In genomic region chr1:153062547-153062946, GRCm38 (mm10) we compare ENCODE assay signal across 15 mouse cellular contexts.
A peak's percentile ranks its signal among the peaks of the same experiment; 100 is the strongest.
DNase-seq lines count a peak whose midpoint lies in the region; ATAC-seq and TF ChIP-seq lines count a peak whose summit lies in the region.
"Had no signal": no experiment of that assay in that cellular context is flagged by ENCODE, and none has a peak within 500 bp of the region (broad histone marks: within the 10 kb centered on the region; RNA-seq: fewer than 3 reads in every experiment).

No protein-coding gene starts in this region.

- no peak for ATAC-seq in lung, embryonic 14.5 days (ENCODE audit: insufficient read depth)
- ATAC-seq in hindbrain, embryonic 13.5 days (ENCODE audit: low FRiP score) = no peak; the same call in 1 of the 2 replicates
- ATAC-seq: liver, postnatal 0 days; midbrain, embryonic 15.5 days had no signal

- no peaks in the 10 kb centered on the region for H3K9me3 ChIP-seq in lung, embryonic 14.5 days (ENCODE audit: low read depth, low read length)
- H3K9me3 ChIP-seq in hindbrain, embryonic 13.5 days = no peaks in the 10 kb centered on the region
- H3K9me3 ChIP-seq: heart, embryonic 15.5 days; limb, embryonic 12.5 days; midbrain, embryonic 15.5 days had no signal

- no peaks in the 10 kb centered on the region for H3K27me3 ChIP-seq in lung, embryonic 14.5 days (ENCODE audit: insufficient read depth, low read length)
- H3K27me3 ChIP-seq in hindbrain, embryonic 13.5 days = peaks cover 29% of the 10 kb centered on the region
- H3K27me3 ChIP-seq: heart, embryonic 15.5 days; limb, embryonic 12.5 days had no signal

- no peak for TF ChIP-seq CTCF in lung, embryonic 14.5 days (IDR thresholded peaks at IDR 0.05; ENCODE audit: low read depth)

- no peak overlapping the region for H3K4me2 ChIP-seq in lung, embryonic 14.5 days
- H3K4me2 ChIP-seq in hindbrain, embryonic 13.5 days = peak overlapping the region; percentile 17; the same call in 1 of the 2 replicates
- H3K4me2 ChIP-seq: heart, embryonic 15.5 days; limb, embryonic 12.5 days; midbrain, embryonic 15.5 days had no signal

- peak; percentile 58 for DNase-seq in embryo, embryonic 10 days (ENCODE audit: low spot score)
- no peak for DNase-seq in embryo, embryonic 9.5 days (ENCODE audit: extremely low spot score)
- DNase-seq in lung, embryonic 14.5 days = no peak
- DNase-seq in lung, postnatal 25 days (ENCODE audit: low spot score) = no peak
- DNase-seq in neural tube, embryonic 10.5 days (ENCODE audit: extremely low spot score, low spot score) = peak; percentile 44
- DNase-seq in adrenal gland, adult (ENCODE audit: inconsistent age in 2 of 2, low spot score in 1 of 2) = no peak
- no peak for DNase-seq in thymus, postnatal 10 days (ENCODE audit: low spot score in 2 of 2)
- DNase-seq: adrenal gland, postnatal 25 days; liver, postnatal 0 days; right cerebral cortex, postnatal 25 days; thymus, postnatal 14 days had no signal

- H3K4me1 ChIP-seq in lung, embryonic 14.5 days (ENCODE audit: insufficient read depth) = peaks cover 16% of the 10 kb centered on the region
- H3K4me1 ChIP-seq in hindbrain, embryonic 13.5 days (replicated peaks) = peaks cover 27% of the 10 kb centered on the region

- H3K9ac ChIP-seq in lung, embryonic 14.5 days = no peak overlapping the region
- H3K9ac ChIP-seq in hindbrain, embryonic 13.5 days = no peak overlapping the region
- H3K9ac ChIP-seq: heart, embryonic 15.5 days; limb, embryonic 12.5 days; liver, postnatal 0 days; midbrain, embryonic 15.5 days had no signal

- H3K27ac ChIP-seq in lung, embryonic 14.5 days (ENCODE audit: low read depth) = 0 out of 2 replicates have a peak overlapping the region, but pooled peaks have one; percentile 5
- peak overlapping the region; percentile 67 for H3K27ac ChIP-seq in hindbrain, embryonic 13.5 days
- H3K27ac ChIP-seq: heart, embryonic 15.5 days; limb, embryonic 12.5 days; midbrain, embryonic 15.5 days had no signal

- no peak overlapping the region for H3K4me3 ChIP-seq in lung, embryonic 14.5 days (ENCODE audit: low read depth, low read length)
- no peak overlapping the region for H3K4me3 ChIP-seq in hindbrain, embryonic 13.5 days
- H3K4me3 ChIP-seq: heart, embryonic 15.5 days; limb, embryonic 12.5 days; midbrain, embryonic 15.5 days had no signal

- WGBS in lung, embryonic 14.5 days = 21% methylated on average over 7 of the region's 7 CpGs
- 22% methylated on average over 7 of the region's 7 CpGs for WGBS in hindbrain, embryonic 13.5 days

- no peaks in the 10 kb centered on the region for H3K36me3 ChIP-seq in lung, embryonic 14.5 days (ENCODE audit: insufficient read depth)
- no peaks in the 10 kb centered on the region for H3K36me3 ChIP-seq in hindbrain, embryonic 13.5 days
- H3K36me3 ChIP-seq: heart, embryonic 15.5 days; limb, embryonic 12.5 days; midbrain, embryonic 15.5 days had no signal

Comparison
In these comparisons a context has a peak if more than half of its experiments do, and no peak if none do; other contexts are left out.
1. DNase-seq: peak in embryo, embryonic 10 days (single experiment) and neural tube, embryonic 10.5 days (single experiment); none in embryo, embryonic 9.5 days (single experiment), lung, embryonic 14.5 days (single experiment), lung, postnatal 25 days (single experiment), adrenal gland, adult (0 of 2) and thymus, postnatal 10 days (0 of 2).